Mouse (Mus musculus): ENCODE results near the gene 1700102P08Rik. TPM values are rescaled to one million over a fixed set of nuclear protein-coding genes. Genes with fewer than 3 reads are reported as not detected.

Gene 1700102P08Rik
- polyA plus RNA-seq, 1 experiment from 2014 or later: 0.50 TPM

DNA sequence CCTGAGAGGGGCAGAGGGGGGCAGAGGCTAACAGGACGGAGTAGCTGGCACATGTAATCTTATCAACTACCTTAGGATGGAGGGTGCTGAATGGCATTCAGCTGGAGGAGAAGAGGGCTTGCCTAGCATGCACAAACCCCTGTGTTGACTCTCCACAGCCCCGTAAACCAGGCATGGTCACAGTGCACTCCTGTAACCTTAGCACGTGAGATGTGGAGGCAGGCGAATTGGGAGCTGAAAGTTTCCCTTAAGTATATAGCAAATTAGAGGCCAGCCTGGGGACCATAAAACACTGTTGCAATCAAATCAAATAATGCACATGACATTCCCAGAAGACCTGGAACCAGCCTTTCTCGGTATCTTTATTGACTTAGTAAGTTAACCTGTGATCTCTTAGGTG lies 13.9 kb upstream of the 1700102P08Rik start:
- Histone ChIP-seq H3K4me2 (ENCODE audit: low read depth, low read length) (no peak overlapping the region), H3K27ac (ENCODE audit: low read length) (no peak overlapping the region; the same call in 1 of the 2 replicates), H3K4me1 (ENCODE audit: control insufficient read depth, insufficient read depth, low read length) (no peaks in the 10 kb centered on the region), H3K27me3 (ENCODE audit: control insufficient read depth, insufficient read depth, low read length) (no peaks in the 10 kb centered on the region), H3K36me3 (ENCODE audit: control insufficient read depth, insufficient read depth, low read length) (peaks cover 35% of the 10 kb centered on the region), H3K9me3 (replicated peaks; ENCODE audit: control insufficient read depth, low read length) (no peaks in the 10 kb centered on the region), H3K9ac (ENCODE audit: low read length) (no peak overlapping the region), H3K4me3 (replicated peaks; ENCODE audit: low read length) (no peak overlapping the region)
- WGBS: 81% methylated on average over 5 of the region's 5 CpGs
- ATAC-seq (ENCODE audit: insufficient read depth, low FRiP score): no peak; the same call in 1 of the 2 replicates

DNA sequence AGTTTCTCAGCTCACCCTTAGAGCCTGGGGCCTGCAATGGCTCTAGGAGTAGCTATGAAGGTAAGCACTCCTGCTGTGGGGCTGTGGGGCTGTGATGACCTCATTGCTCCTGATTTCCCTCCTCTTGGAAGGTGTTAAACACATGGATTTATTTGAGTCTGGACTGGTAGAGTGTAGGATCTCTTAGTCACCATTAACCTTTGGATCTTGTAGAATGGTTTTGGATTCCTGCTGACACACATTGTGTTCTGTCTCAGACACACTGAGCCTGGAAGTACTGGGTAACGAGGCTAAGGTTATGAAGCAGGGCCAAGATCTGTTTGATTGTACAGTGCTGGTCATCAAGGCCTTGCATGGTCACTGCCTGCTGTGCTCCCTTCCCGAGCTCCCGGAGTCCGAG lies 13.3 kb upstream of the 1700102P08Rik start:
- peaks cover 29% of the 10 kb centered on the region for H3K36me3 ChIP-seq (ENCODE audit: control insufficient read depth, insufficient read depth, low read length)
- H3K27ac ChIP-seq (ENCODE audit: low read length): no peak overlapping the region; the same call in 1 of the 2 replicates
- H3K9ac ChIP-seq (ENCODE audit: low read length): no peak overlapping the region
- H3K4me1 ChIP-seq (ENCODE audit: control insufficient read depth, insufficient read depth, low read length): no peaks in the 10 kb centered on the region
- H3K9me3 ChIP-seq (replicated peaks; ENCODE audit: control insufficient read depth, low read length): no peaks in the 10 kb centered on the region
- no peaks in the 10 kb centered on the region for H3K27me3 ChIP-seq (ENCODE audit: control insufficient read depth, insufficient read depth, low read length)
- 82% methylated on average over 4 of the region's 4 CpGs for WGBS
- no peak overlapping the region for H3K4me3 ChIP-seq (replicated peaks; ENCODE audit: low read length)
- no peak overlapping the region for H3K4me2 ChIP-seq (ENCODE audit: low read depth, low read length)
- no peak for ATAC-seq (ENCODE audit: insufficient read depth, low FRiP score)

DNA sequence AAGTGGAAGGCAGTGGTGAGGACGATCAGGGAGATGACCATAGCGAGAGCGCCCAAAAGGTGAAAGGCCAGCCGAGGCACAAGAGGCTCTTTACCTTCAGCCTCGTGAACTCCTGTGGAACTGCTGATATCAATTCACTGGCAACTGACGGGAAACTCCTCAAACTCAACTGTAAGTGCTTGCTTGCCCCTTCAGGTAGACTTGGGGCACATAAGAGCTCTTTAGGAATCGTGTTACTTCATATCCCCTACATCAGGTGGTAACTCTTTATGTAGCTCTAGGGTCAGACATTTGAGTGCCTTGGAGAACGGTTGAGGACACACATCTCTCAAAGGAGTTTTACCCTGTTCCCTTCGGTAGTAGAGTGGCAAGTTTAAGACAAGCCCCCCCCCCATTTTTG lies 11.2 kb upstream of the 1700102P08Rik start:
- Histone ChIP-seq H3K9me3 (replicated peaks; ENCODE audit: control insufficient read depth, low read length) (no peaks in the 10 kb centered on the region), H3K27ac (ENCODE audit: low read length) (no peak overlapping the region), H3K4me3 (replicated peaks; ENCODE audit: low read length) (no peak overlapping the region), H3K4me1 (ENCODE audit: control insufficient read depth, insufficient read depth, low read length) (no peaks in the 10 kb centered on the region), H3K4me2 (ENCODE audit: low read depth, low read length) (no peak overlapping the region), H3K27me3 (ENCODE audit: control insufficient read depth, insufficient read depth, low read length) (no peaks in the 10 kb centered on the region), H3K36me3 (ENCODE audit: control insufficient read depth, insufficient read depth, low read length) (peaks cover 23% of the 10 kb centered on the region), H3K9ac (ENCODE audit: low read length) (no peak overlapping the region)
- 95% methylated on average over 9 of the region's 9 CpGs for WGBS
- no peak for ATAC-seq (ENCODE audit: insufficient read depth, low FRiP score)

DNA sequence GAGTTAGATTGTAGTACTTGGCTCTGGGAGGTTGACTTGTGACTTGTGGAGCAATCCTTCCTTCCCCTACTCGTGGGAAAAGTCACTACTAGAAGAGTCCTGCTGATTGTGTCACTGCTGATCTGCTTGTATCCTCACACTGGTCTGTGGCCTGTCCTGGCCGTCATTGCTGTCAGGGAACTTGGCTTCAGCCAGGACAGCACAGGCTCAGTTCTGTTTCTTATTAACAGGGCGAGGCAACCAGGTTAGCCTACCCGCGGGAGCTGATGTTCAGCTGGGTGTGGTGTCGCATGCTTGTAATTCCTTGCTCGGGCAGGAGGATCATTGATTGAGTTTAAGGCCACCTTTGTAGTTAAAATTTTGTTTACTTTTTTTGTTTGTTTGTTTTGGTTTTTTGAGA lies 7.6 kb upstream of the 1700102P08Rik start:
- 71% methylated on average over 7 of the region's 7 CpGs for WGBS
- H3K9me3 ChIP-seq (replicated peaks; ENCODE audit: control insufficient read depth, low read length): no peaks in the 10 kb centered on the region
- H3K27me3 ChIP-seq (ENCODE audit: control insufficient read depth, insufficient read depth, low read length): no peaks in the 10 kb centered on the region
- no peak for ATAC-seq (ENCODE audit: insufficient read depth, low FRiP score)
- no peak overlapping the region for H3K4me2 ChIP-seq (ENCODE audit: low read depth, low read length)
- no peak overlapping the region for H3K27ac ChIP-seq (ENCODE audit: low read length)
- no peaks in the 10 kb centered on the region for H3K4me1 ChIP-seq (ENCODE audit: control insufficient read depth, insufficient read depth, low read length)
- H3K36me3 ChIP-seq (ENCODE audit: control insufficient read depth, insufficient read depth, low read length): peaks cover 21% of the 10 kb centered on the region
- H3K4me3 ChIP-seq (replicated peaks; ENCODE audit: low read length): no peak overlapping the region
- H3K9ac ChIP-seq (ENCODE audit: low read length): no peak overlapping the region

DNA sequence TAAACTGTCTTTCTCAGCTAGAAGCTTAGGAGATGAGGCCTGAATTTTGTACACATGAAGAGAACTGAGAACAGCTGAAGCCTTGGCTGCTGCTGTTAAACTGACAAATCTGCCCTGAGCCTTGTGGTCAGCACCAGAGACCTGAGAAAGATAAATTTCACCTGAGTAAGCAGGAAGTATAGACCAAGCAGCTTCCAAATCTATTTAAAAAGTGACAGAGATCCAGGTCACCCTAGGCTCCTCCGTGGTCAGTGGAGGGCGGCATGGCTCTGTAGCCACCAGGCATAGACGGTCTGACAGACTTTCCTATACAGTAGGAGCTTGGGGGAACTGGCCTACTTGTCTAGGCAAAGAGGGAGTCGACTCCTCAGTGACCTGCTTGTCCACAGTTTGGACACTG lies 5.8 kb upstream of the 1700102P08Rik start:
- WGBS: 87% methylated on average over 4 of the region's 4 CpGs
- Histone ChIP-seq H3K4me2 (ENCODE audit: low read depth, low read length) (no peak overlapping the region), H3K9ac (ENCODE audit: low read length) (no peak overlapping the region), H3K9me3 (replicated peaks; ENCODE audit: control insufficient read depth, low read length) (no peaks in the 10 kb centered on the region), H3K4me1 (ENCODE audit: control insufficient read depth, insufficient read depth, low read length) (no peaks in the 10 kb centered on the region), H3K36me3 (ENCODE audit: control insufficient read depth, insufficient read depth, low read length) (peaks cover 21% of the 10 kb centered on the region), H3K27ac (ENCODE audit: low read length) (no peak overlapping the region), H3K4me3 (replicated peaks; ENCODE audit: low read length) (no peak overlapping the region), H3K27me3 (ENCODE audit: control insufficient read depth, insufficient read depth, low read length) (no peaks in the 10 kb centered on the region)
- ATAC-seq (ENCODE audit: insufficient read depth, low FRiP score): no peak

DNA sequence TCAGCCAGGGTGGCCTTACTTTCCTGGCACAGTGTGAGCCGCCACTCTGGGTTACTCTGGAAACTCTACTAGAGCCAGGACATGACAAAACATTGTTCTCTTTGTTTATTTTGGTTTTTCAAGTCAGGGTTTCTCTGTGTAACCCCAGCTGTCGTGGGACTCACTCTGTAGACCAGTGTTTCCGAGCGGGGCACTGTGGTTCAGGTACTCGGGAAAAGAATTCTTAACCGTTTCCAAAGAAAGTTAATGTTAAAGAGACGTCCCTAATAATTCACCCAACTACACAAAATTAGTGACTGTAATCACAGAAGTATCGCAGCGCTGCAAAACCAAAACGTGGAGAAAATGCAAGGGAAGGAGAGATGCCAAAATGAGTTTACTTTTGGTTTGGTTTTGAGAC lies 4.0 kb upstream of the 1700102P08Rik start:
- no peaks in the 10 kb centered on the region for H3K9me3 ChIP-seq (replicated peaks; ENCODE audit: control insufficient read depth, low read length)
- H3K36me3 ChIP-seq (ENCODE audit: control insufficient read depth, insufficient read depth, low read length): peaks cover 31% of the 10 kb centered on the region
- no peak overlapping the region for H3K4me2 ChIP-seq (ENCODE audit: low read depth, low read length)
- no peak overlapping the region for H3K27ac ChIP-seq (ENCODE audit: low read length)
- H3K27me3 ChIP-seq (ENCODE audit: control insufficient read depth, insufficient read depth, low read length): no peaks in the 10 kb centered on the region
- H3K9ac ChIP-seq (ENCODE audit: low read length): no peak overlapping the region; the same call in 1 of the 2 replicates
- no peak for ATAC-seq (ENCODE audit: insufficient read depth, low FRiP score)
- H3K4me1 ChIP-seq (ENCODE audit: control insufficient read depth, insufficient read depth, low read length): no peaks in the 10 kb centered on the region
- WGBS: 80% methylated on average over 10 of the region's 10 CpGs
- H3K4me3 ChIP-seq (replicated peaks; ENCODE audit: low read length): no peak overlapping the region

DNA sequence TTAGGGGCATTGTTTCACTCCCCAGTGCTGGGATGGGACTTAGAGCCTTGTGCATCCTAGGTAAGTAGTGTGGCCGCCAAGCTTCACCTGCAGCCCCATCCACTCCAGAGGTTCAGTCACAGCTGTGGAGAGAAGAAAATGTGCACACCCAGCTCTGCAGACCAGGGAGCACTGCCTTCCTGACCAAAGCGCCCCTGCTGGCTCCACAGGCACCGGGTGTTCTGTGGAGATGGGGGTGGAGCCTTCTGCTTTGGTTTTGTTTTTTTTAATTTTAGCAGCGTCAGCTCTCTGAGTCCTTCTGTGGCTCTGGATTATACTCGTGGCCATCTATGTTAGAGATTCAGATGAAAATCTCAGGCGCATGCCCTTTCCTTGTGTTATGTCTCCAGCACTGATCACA lies 3.4 kb upstream of the 1700102P08Rik start:
- H3K9me3 ChIP-seq (replicated peaks; ENCODE audit: control insufficient read depth, low read length): no peaks in the 10 kb centered on the region
- H3K4me3 ChIP-seq (replicated peaks; ENCODE audit: low read length): no peak overlapping the region
- H3K36me3 ChIP-seq (ENCODE audit: control insufficient read depth, insufficient read depth, low read length): peaks cover 31% of the 10 kb centered on the region
- no peak overlapping the region for H3K27ac ChIP-seq (ENCODE audit: low read length)
- 77% methylated on average over 6 of the region's 6 CpGs for WGBS
- H3K4me2 ChIP-seq (ENCODE audit: low read depth, low read length): no peak overlapping the region
- ATAC-seq (ENCODE audit: insufficient read depth, low FRiP score): no peak
- no peak overlapping the region for H3K9ac ChIP-seq (ENCODE audit: low read length)
- no peaks in the 10 kb centered on the region for H3K27me3 ChIP-seq (ENCODE audit: control insufficient read depth, insufficient read depth, low read length)
- H3K4me1 ChIP-seq (ENCODE audit: control insufficient read depth, insufficient read depth, low read length): no peaks in the 10 kb centered on the region

DNA sequence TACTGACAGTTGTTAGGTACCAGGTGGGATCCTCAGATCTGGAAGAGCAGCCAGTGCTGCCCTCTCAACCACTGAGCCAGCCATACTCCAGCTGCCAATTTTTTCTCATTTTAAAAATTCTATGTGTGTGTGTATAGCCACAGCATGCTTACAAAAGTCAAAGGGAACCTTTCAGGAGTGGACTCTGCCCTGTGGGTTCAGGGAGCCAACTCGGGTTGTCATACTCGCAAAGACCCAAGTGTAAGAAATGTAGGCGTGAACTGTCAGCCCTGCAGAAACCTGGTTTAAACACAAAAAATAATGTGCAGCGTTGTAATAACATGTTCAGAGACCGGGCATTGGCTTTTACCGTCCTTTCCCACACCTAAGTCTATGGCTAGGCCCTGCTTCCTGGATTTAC lies 1.6 kb downstream of the 1700102P08Rik start:
- no peak overlapping the region for H3K27ac ChIP-seq (ENCODE audit: low read length)
- H3K9me3 ChIP-seq (replicated peaks; ENCODE audit: control insufficient read depth, low read length): no peaks in the 10 kb centered on the region
- no peaks in the 10 kb centered on the region for H3K4me1 ChIP-seq (ENCODE audit: control insufficient read depth, insufficient read depth, low read length)
- WGBS: 95% methylated on average over 6 of the region's 6 CpGs
- no peak overlapping the region for H3K4me3 ChIP-seq (replicated peaks; ENCODE audit: low read length)
- H3K36me3 ChIP-seq (ENCODE audit: control insufficient read depth, insufficient read depth, low read length): peaks cover 17% of the 10 kb centered on the region
- no peak overlapping the region for H3K4me2 ChIP-seq (ENCODE audit: low read depth, low read length)
- no peaks in the 10 kb centered on the region for H3K27me3 ChIP-seq (ENCODE audit: control insufficient read depth, insufficient read depth, low read length)
- H3K9ac ChIP-seq (ENCODE audit: low read length): no peak overlapping the region
- ATAC-seq (ENCODE audit: insufficient read depth, low FRiP score): no peak

DNA sequence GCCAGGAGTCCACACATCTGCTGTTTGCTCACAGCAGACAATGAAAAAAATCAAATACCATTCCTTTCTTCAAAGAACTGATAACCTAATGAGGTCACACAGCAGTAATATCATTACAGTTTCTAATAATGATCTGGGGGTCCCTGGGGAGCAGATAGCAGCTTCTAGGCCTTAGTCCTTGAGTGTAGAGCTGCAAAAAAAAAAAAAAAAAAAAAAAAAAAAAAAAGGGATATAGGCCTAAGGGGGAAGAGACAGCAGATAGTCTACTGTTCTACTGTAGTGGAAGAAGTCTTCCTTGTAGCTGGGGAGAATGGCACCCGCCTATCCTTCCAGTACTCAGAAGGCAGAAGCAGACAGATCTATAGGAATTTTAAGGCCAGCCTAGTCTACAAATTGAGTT lies 2.8 kb downstream of the 1700102P08Rik start:
- no peak overlapping the region for H3K27ac ChIP-seq (ENCODE audit: low read length)
- no peak for ATAC-seq (ENCODE audit: insufficient read depth, low FRiP score)
- no peak overlapping the region for H3K4me2 ChIP-seq (ENCODE audit: low read depth, low read length)
- no peak overlapping the region for H3K9ac ChIP-seq (ENCODE audit: low read length)
- H3K36me3 ChIP-seq (ENCODE audit: control insufficient read depth, insufficient read depth, low read length): peaks cover 17% of the 10 kb centered on the region
- no peak overlapping the region for H3K4me3 ChIP-seq (replicated peaks; ENCODE audit: low read length)
- H3K27me3 ChIP-seq (ENCODE audit: control insufficient read depth, insufficient read depth, low read length): no peaks in the 10 kb centered on the region
- WGBS: 85% methylated on average over 1 of the region's 1 CpGs
- H3K4me1 ChIP-seq (ENCODE audit: control insufficient read depth, insufficient read depth, low read length): no peaks in the 10 kb centered on the region
- H3K9me3 ChIP-seq (replicated peaks; ENCODE audit: control insufficient read depth, low read length): no peaks in the 10 kb centered on the region

DNA sequence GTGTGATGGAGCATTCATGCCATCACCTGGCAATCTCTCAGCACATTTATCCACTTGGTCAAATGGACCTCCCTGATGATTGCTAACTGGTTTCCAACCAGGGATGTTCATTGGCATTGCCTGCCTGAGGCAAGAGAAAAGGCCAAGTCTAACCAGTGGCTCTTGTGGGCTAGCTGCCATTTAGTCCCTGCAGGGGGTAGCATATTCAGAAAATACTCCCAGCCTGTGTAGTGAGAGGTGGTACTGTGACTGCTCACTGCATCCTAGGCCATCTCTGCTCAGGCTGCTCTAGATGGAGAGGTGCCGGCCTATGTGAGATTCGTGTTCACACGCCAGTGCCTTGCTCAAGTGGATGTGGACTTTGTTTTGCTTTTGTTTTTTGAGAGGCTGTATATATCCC lies 5.7 kb downstream of the 1700102P08Rik start:
- no peaks in the 10 kb centered on the region for H3K27me3 ChIP-seq (ENCODE audit: control insufficient read depth, insufficient read depth, low read length)
- H3K9ac ChIP-seq (ENCODE audit: low read length): no peak overlapping the region
- ATAC-seq (ENCODE audit: insufficient read depth, low FRiP score): no peak
- H3K4me1 ChIP-seq (ENCODE audit: control insufficient read depth, insufficient read depth, low read length): no peaks in the 10 kb centered on the region
- H3K4me2 ChIP-seq (ENCODE audit: low read depth, low read length): no peak overlapping the region
- no peaks in the 10 kb centered on the region for H3K9me3 ChIP-seq (replicated peaks; ENCODE audit: control insufficient read depth, low read length)
- H3K36me3 ChIP-seq (ENCODE audit: control insufficient read depth, insufficient read depth, low read length): peaks cover 1% of the 10 kb centered on the region; the same call in 1 of the 2 replicates
- WGBS: 96% methylated on average over 3 of the region's 3 CpGs
- H3K27ac ChIP-seq (ENCODE audit: low read length): no peak overlapping the region
- H3K4me3 ChIP-seq (replicated peaks; ENCODE audit: low read length): no peak overlapping the region
